Mouse (Mus musculus) olfactory bulb, adult 2 months (tissue): ENCODE data around the gene Hikeshi.

Source experiments
- CTCF ChIP-seq: fragments of 200-500 bp; IDR thresholded peaks from 2 replicates; pipeline ENCODE4 v1.5.1; 2012; ENCODE audit warnings: low read depth, mild to moderate bottlenecking, low read length, moderate library complexity; ENCODE audit not compliant: insufficient read depth
- POLR2A ChIP-seq: fragments of 200-500 bp; IDR thresholded peaks from 2 replicates; pipeline ENCODE4 v1.6.1; 2012; ENCODE audit warnings: mild to moderate bottlenecking, low read depth, low read length, moderate library complexity; ENCODE audit not compliant: insufficient read depth

DNA sequence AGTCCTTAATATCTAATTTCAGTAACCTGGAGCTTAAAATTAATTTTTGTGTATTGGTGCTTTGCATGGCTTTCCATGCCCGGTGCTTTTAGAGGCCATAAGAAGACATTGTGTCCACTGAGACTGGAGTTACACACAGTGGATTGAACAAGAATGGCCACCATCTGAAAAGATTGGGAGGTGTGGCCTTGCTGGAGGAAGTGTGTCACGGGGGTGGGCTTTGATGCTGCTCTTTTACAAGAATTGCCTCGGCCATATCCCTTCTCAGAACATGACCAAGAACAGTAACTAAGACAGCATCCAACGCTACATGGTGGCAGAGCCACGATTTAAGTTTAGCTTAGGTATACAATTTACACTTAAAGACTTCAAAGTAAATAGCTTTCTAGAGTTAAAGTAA, 13.3 kb upstream of the Hikeshi start:
- no peak for TF ChIP-seq CTCF
- no peak for TF ChIP-seq POLR2A
